ENCODE assay signal across 13 mouse cellular contexts in genomic region chr2:156974967-156975366, GRCm38 (mm10). TPM values are rescaled to one million over a fixed set of nuclear protein-coding genes. Genes with fewer than 3 reads are reported as not detected.
DNase-seq lines count a peak whose midpoint lies in the region; TF ChIP-seq lines count a peak whose summit lies in the region.
"Had no signal": no experiment of that assay in that cellular context is flagged by ENCODE, and none has a peak within 500 bp of the region (broad histone marks: within the 10 kb centered on the region; RNA-seq: fewer than 3 reads in every experiment).

No protein-coding gene starts in this region.

- H3K4me1 ChIP-seq in cortical plate, adult 2 months (ENCODE audit: control insufficient read depth, insufficient read depth, low read length), result peaks cover 17% of the 10 kb centered on the region
- H3K4me1 ChIP-seq: limb, embryonic 10.5 days had no signal

- H3K27ac ChIP-seq in left cerebral cortex, adult 2 months, result peak overlapping the region; percentile 83; the same call in 1 of the 2 replicates
- peak overlapping the region; percentile 17; the same call in 1 of the 2 replicates for H3K27ac ChIP-seq in cortical plate, adult 2 months (ENCODE audit: insufficient read depth, low read length)
- H3K27ac ChIP-seq: hindbrain, postnatal 0 days; limb, embryonic 10.5 days; stomach, postnatal 0 days had no signal

- intact Hi-C loops in left cerebral cortex, adult 2 months (cut with DNase I), result no loop called here
- intact Hi-C loops in left cerebral cortex, postnatal 10 days (cut with DNase I), result no loop called here

- no peak for TF ChIP-seq CTCF in left cerebral cortex, adult 2 months (IDR thresholded peaks at IDR 0.05)
- TF ChIP-seq CTCF in cortical plate, adult 2 months (IDR thresholded peaks at IDR 0.05; ENCODE audit: extremely low read depth, insufficient read depth, low read length), result no peak

- DNase-seq in heart, adult 11 months, result peak; percentile 92
- DNase-seq in heart, adult 8-10 months (ENCODE audit: low spot score), result no peak
- no peak for DNase-seq in left cerebral cortex, adult 2 months (ENCODE audit: extremely low spot score in 1 of 2, low spot score in 2 of 2)
- no peak for DNase-seq in left cerebral cortex, postnatal 10 days (ENCODE audit: extremely low spot score in 1 of 2, low spot score in 2 of 2)
- DNase-seq in thymus, postnatal 0 days (ENCODE audit: low spot score), result peak; percentile 70
- DNase-seq in urinary bladder, adult 2 months (ENCODE audit: low spot score), result no peak
- DNase-seq in adipocyte (ENCODE audit: low spot score), result no peak
- DNase-seq: adrenal gland, postnatal 36 days had no signal

- H3K4me3 ChIP-seq in left cerebral cortex, adult 2 months, result no peak overlapping the region
- no peak overlapping the region for H3K4me3 ChIP-seq in cortical plate, adult 2 months (ENCODE audit: insufficient read depth, low read length)
- H3K4me3 ChIP-seq: erythroblast, embryonic 14.5 days; limb, embryonic 10.5 days had no signal

- no peak for TF ChIP-seq POLR2A in cortical plate, adult 2 months (IDR thresholded peaks at IDR 0.05; ENCODE audit: extremely low read depth, insufficient read depth, low read length)

RNA-seq across cellular contexts. Expression of gene Ndrg3, which starts 16.9 kb away (rescaled TPM):
- 10 to 100 TPM; 21.7 to 24.5 (median 22.1) TPM for total RNA-seq in heart, adult 8-10 months (2022)
- total RNA-seq in left cerebral cortex, adult 2 months (2021), result 100 to 1,000 TPM; 457 to 473 TPM
- total RNA-seq in left cerebral cortex, postnatal 10 days (2021), result 100 to 1,000 TPM; 581 to 586 TPM
- 585 and 611 TPM in 2 replicates for polyA plus RNA-seq in cortical plate, adult 2 months (2012; rRNA removed)
- 125 and 141 TPM in 2 replicates for polyA plus RNA-seq in thymus, postnatal 0 days (2015; fragmentation: Nextera tagmentation; extraction: Ambion mirVana)
- 37.0 and 42.9 TPM in 2 replicates for polyA plus RNA-seq in urinary bladder, adult 2 months (2012; rRNA removed)

RNA-seq across cellular contexts. Expression of gene Dsn1, which starts 32.0 kb away (rescaled TPM):
- 1 to 10 TPM; 1.1 to 2.2 (median 1.6) TPM for total RNA-seq in heart, adult 8-10 months (2022)
- total RNA-seq in left cerebral cortex, adult 2 months (2021), result 1 to 10 TPM; 5.8 to 6.3 TPM
- total RNA-seq in left cerebral cortex, postnatal 10 days (2021), result 1 to 10 TPM; 5.9 to 7.1 TPM
- polyA plus RNA-seq in cortical plate, adult 2 months (2012; rRNA removed), result 5.4 and 5.8 TPM in 2 replicates
- 30.9 and 31.3 TPM in 2 replicates for polyA plus RNA-seq in thymus, postnatal 0 days (2015; fragmentation: Nextera tagmentation; extraction: Ambion mirVana)
- 5.7 and 6.6 TPM in 2 replicates for polyA plus RNA-seq in urinary bladder, adult 2 months (2012; rRNA removed)

Comparison
In these comparisons a context has a peak if more than half of its experiments do, and no peak if none do; other contexts are left out.
1. DNase-seq: peak in heart, adult 11 months (single experiment) and thymus, postnatal 0 days (single experiment); none in heart, adult 8-10 months (single experiment), left cerebral cortex, adult 2 months (0 of 2), left cerebral cortex, postnatal 10 days (0 of 2), urinary bladder, adult 2 months (single experiment) and adipocyte (single experiment).
2. RNA of gene Ndrg3, which starts 16.9 kb away (total RNA-seq): 581 to 586 TPM in left cerebral cortex, postnatal 10 days and 457 to 473 TPM in left cerebral cortex, adult 2 months; 21.7 to 24.5 TPM in heart, adult 8-10 months; every median in the first group is over 10 times any median in the second.